In genomic region chr13:104576188-104576789, GRCm38 (mm10) we compare ENCODE assay signal across 13 mouse cellular contexts.
DNase-seq lines count a peak whose midpoint lies in the region; ATAC-seq and TF ChIP-seq lines count a peak whose summit lies in the region.
"Had no signal": no experiment of that assay in that cellular context is flagged by ENCODE, and none has a peak within 500 bp of the region (broad histone marks: within the 10 kb centered on the region; RNA-seq: fewer than 3 reads in every experiment).

No protein-coding gene starts in this region.

- H3K4me1 ChIP-seq in liver, postnatal 0 days (ENCODE audit: insufficient read depth): no peaks in the 10 kb centered on the region
- H3K4me1 ChIP-seq in liver, embryonic 11.5 days (replicated peaks; ENCODE audit: control insufficient read depth, insufficient read depth, low read length): no peaks in the 10 kb centered on the region
- 0 out of 2 replicates have a peak, but pooled peaks cover 6% of the 10 kb centered on the region for H3K4me1 ChIP-seq in neural tube, embryonic 15.5 days

- no peak overlapping the region for H3K4me2 ChIP-seq in liver, postnatal 0 days (ENCODE audit: low read depth, low read length)
- no peak overlapping the region for H3K4me2 ChIP-seq in liver, embryonic 11.5 days
- H3K4me2 ChIP-seq in neural tube, embryonic 15.5 days: 0 out of 2 replicates have a peak overlapping the region, but pooled peaks have one; percentile 7
- H3K4me2 ChIP-seq: heart, embryonic 11.5 days had no signal

- H3K36me3 ChIP-seq in liver, postnatal 0 days (replicated peaks; ENCODE audit: insufficient read depth, low read length): no peaks in the 10 kb centered on the region
- no peaks in the 10 kb centered on the region for H3K36me3 ChIP-seq in liver, embryonic 11.5 days (ENCODE audit: control insufficient read depth, insufficient read depth, low read length)
- no peaks in the 10 kb centered on the region for H3K36me3 ChIP-seq in neural tube, embryonic 15.5 days

- DNase-seq in liver, postnatal 0 days: peak; percentile 17
- DNase-seq in liver, embryonic 11.5 days (ENCODE audit: low spot score): no peak
- DNase-seq in T-cell, adult 2 months (ENCODE audit: low spot score): peak; percentile 43
- peak; percentile 69 for DNase-seq in induced T-regulatory cell, adult 2 months (ENCODE audit: low read depth)
- DNase-seq in frontal cortex, adult 2 months (ENCODE audit: extremely low spot score in 1 of 2, low spot score in 1 of 2): no peak
- DNase-seq in cerebellum, postnatal 36 days: no peak
- DNase-seq in heart, postnatal 14 days: no peak
- DNase-seq: adrenal gland, postnatal 25 days; cerebellum, postnatal 10 days; forebrain, postnatal 0 days had no signal

- H3K27ac ChIP-seq in liver, postnatal 0 days (ENCODE audit: low read depth): no peak overlapping the region
- no peak overlapping the region for H3K27ac ChIP-seq in liver, embryonic 11.5 days (ENCODE audit: low read depth, low read length)
- H3K27ac ChIP-seq in neural tube, embryonic 15.5 days (replicated peaks): no peak overlapping the region

- TF ChIP-seq EP300 in liver, postnatal 0 days (IDR thresholded peaks at IDR 0.05; ENCODE audit: low read depth): no peak

- H3K27me3 ChIP-seq in liver, postnatal 0 days (ENCODE audit: insufficient read depth, low read length): no peaks in the 10 kb centered on the region
- H3K27me3 ChIP-seq in liver, embryonic 11.5 days (replicated peaks; ENCODE audit: control insufficient read depth, insufficient read depth, low read length): no peaks in the 10 kb centered on the region
- no peaks in the 10 kb centered on the region for H3K27me3 ChIP-seq in neural tube, embryonic 15.5 days (replicated peaks)

- intact Hi-C loops in heart, postnatal 14 days (cut with DNase I): no loop called here

- no peak overlapping the region for H3K4me3 ChIP-seq in liver, postnatal 0 days (ENCODE audit: low read depth, low read length)
- no peak overlapping the region for H3K4me3 ChIP-seq in liver, embryonic 11.5 days (ENCODE audit: low read depth, low read length)
- no peak overlapping the region for H3K4me3 ChIP-seq in neural tube, embryonic 15.5 days (replicated peaks)

- no peak for ATAC-seq in liver, postnatal 0 days
- ATAC-seq in liver, embryonic 11.5 days (replicated peaks; ENCODE audit: low FRiP score): no peak
- ATAC-seq in neural tube, embryonic 15.5 days (ENCODE audit: low FRiP score): peak; percentile 29; the same call in 1 of the 2 replicates
- ATAC-seq: forebrain, postnatal 0 days; intestine, embryonic 16.5 days had no signal

- 55% methylated on average over 10 of the region's 10 CpGs for WGBS in liver, postnatal 0 days (ENCODE audit: insufficient replicate concordance)
- WGBS in liver, embryonic 11.5 days: 79% methylated on average over 10 of the region's 10 CpGs
- WGBS in neural tube, embryonic 15.5 days: 44% methylated on average over 10 of the region's 10 CpGs

- no peak for TF ChIP-seq CTCF in liver, postnatal 0 days (IDR thresholded peaks at IDR 0.05; ENCODE audit: low read depth)

- H3K9me3 ChIP-seq in liver, postnatal 0 days (ENCODE audit: low read length): no peaks in the 10 kb centered on the region
- H3K9me3 ChIP-seq in liver, embryonic 11.5 days (ENCODE audit: control insufficient read depth, low read length): no peaks in the 10 kb centered on the region
- H3K9me3 ChIP-seq in neural tube, embryonic 15.5 days (replicated peaks): no peaks in the 10 kb centered on the region

- H3K9ac ChIP-seq in liver, postnatal 0 days (replicated peaks): no peak overlapping the region
- no peak overlapping the region for H3K9ac ChIP-seq in liver, embryonic 11.5 days (ENCODE audit: low read depth, low read length)
- H3K9ac ChIP-seq in neural tube, embryonic 15.5 days (replicated peaks): no peak overlapping the region
- H3K9ac ChIP-seq: forebrain, postnatal 0 days had no signal

Comparison
In these comparisons a context has a peak if more than half of its experiments do, and no peak if none do; other contexts are left out.
1. DNase-seq: peak in liver, postnatal 0 days (single experiment), T-cell, adult 2 months (single experiment) and induced T-regulatory cell, adult 2 months (single experiment); none in liver, embryonic 11.5 days (single experiment), frontal cortex, adult 2 months (0 of 2), cerebellum, postnatal 36 days (0 of 2) and heart, postnatal 14 days (0 of 2).